Mouse (Mus musculus): ENCODE data around the gene Gm11397.
"Not testable (repeated sequence)": the region's sequence is repeated elsewhere in the genome, so short reads cannot be mapped to it uniquely, and the experiment has no call there.

GRCm38 (mm10) chr13:33432714-33433113 lies 37.2 kb downstream of the Gm11397 start:
- not testable (repeated sequence) for TF ChIP-seq CTCF (conservative IDR thresholded peaks at IDR 0.05; ENCODE audit: insufficient read depth, insufficient read length, low read depth, low read length); POLR2A (IDR thresholded peaks at IDR 0.05; ENCODE audit: low read depth, low read length)
